ENCODE assay signal across 11 mouse cellular contexts in the genomic region with DNA sequence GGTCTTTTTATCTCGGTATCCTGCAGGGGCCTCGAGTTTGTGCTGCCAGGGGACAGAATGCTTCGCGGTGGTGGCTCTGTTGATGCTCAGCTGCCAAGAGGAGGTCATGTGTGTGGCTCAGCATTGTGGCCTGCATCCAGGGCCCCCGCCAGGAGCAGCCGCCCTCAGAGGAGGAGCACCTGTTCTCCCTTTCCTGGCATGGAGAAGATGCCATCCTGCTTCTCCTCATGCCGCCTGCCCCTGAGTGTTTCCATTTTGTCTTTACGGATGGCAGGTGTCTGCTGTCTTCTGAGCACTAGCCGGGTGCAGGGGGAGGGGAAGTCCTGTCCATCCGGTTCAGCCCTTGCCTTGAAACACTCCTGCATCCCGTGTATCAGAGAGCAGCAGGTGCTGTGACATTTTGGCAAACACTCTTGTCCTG.
DNase-seq lines count a peak whose midpoint lies in the region; TF ChIP-seq lines count a peak whose summit lies in the region.
"Had no signal": no experiment of that assay in that cellular context is flagged by ENCODE, and none has a peak within 500 bp of the region (broad histone marks: within the 10 kb centered on the region; RNA-seq: fewer than 3 reads in every experiment).

No protein-coding gene starts in this region.

- H3K4me3 ChIP-seq in ES-E14 (ENCODE audit: insufficient read depth in 1 of 2, low read depth in 1 of 2, low read length in 2 of 2, poor library complexity in 1 of 2, severe bottlenecking in 1 of 2), result peak overlapping the region; percentile 48 to 52; a peak in 2 of 4 replicates
- H3K4me3 ChIP-seq in left cerebral cortex, adult 2 months, result peak overlapping the region; percentile 4; the same call in 1 of the 2 replicates
- no peak overlapping the region for H3K4me3 ChIP-seq in embryonic facial prominence, embryonic 10.5 days

- in situ Hi-C loops in ES-E14 (cut with MboI; ENCODE audit: low sequenced_read_pairs in 2 of 2, unreplicated experiment in 2 of 2), result no loop called here

- no peak for TF ChIP-seq CTCF in left cerebral cortex, adult 2 months (IDR thresholded peaks at IDR 0.05)

- H3K27me3 ChIP-seq in embryonic facial prominence, embryonic 10.5 days (replicated peaks; ENCODE audit: low read depth, poor library complexity, severe bottlenecking), result no peaks in the 10 kb centered on the region
- H3K27me3 ChIP-seq: CH12.LX had no signal

- intact Hi-C loops in left cerebral cortex, adult 2 months (cut with DNase I), result loop anchor here (5.0 to 10.0 kb wide), 5 partner anchors 210 to 567 kb away; partner anchors contain the start of gene Btbd3

- H3K27ac ChIP-seq in ES-E14 (ENCODE audit: insufficient read depth, low read depth, low read length, poor library complexity, severe bottlenecking), result no peak overlapping the region
- H3K27ac ChIP-seq in left cerebral cortex, adult 2 months, result peak overlapping the region; percentile 65
- H3K27ac ChIP-seq in embryonic facial prominence, embryonic 10.5 days (replicated peaks), result no peak overlapping the region

- no peaks in the 10 kb centered on the region for H3K36me3 ChIP-seq in ES-E14 (ENCODE audit: control insufficient read depth, insufficient read depth, low read length, poor library complexity, severe bottlenecking)
- H3K36me3 ChIP-seq in embryonic facial prominence, embryonic 10.5 days (replicated peaks), result no peaks in the 10 kb centered on the region

- H3K9me3 ChIP-seq in ES-E14 (ENCODE audit: control insufficient read depth, insufficient read depth, low read depth, low read length), result no peaks in the 10 kb centered on the region
- no peaks in the 10 kb centered on the region for H3K9me3 ChIP-seq in embryonic facial prominence, embryonic 10.5 days

- 58% methylated on average over 11 of the region's 11 CpGs for WGBS in embryonic facial prominence, embryonic 10.5 days

- H3K4me1 ChIP-seq in ES-E14 (ENCODE audit: control insufficient read depth in 2 of 2, insufficient read depth in 2 of 2, low read length in 2 of 2, poor library complexity in 1 of 2), result no peaks in the 10 kb centered on the region
- H3K4me1 ChIP-seq in embryonic facial prominence, embryonic 10.5 days, result no peaks in the 10 kb centered on the region

- DNase-seq in heart, adult 11 months, result peak; percentile 88
- no peak for DNase-seq in heart, adult 8-10 months (ENCODE audit: low spot score)
- DNase-seq in ES-E14 (ENCODE audit: low read depth, low spot score) (no peak), MN1 (ENCODE audit: low spot score) (no peak)
- DNase-seq in cerebellum, postnatal 14 days, result peak; percentile 99
- peak in 1 of 2 experiments; percentile 42 for DNase-seq in left cerebral cortex, adult 2 months (ENCODE audit: extremely low spot score in 1 of 2, low spot score in 2 of 2)
- DNase-seq in ovary, postnatal 36 days (ENCODE audit: low spot score), result no peak
- DNase-seq in embryonic facial prominence, embryonic 10.5 days (ENCODE audit: low spot score), result no peak
- DNase-seq: lung, postnatal 14 days; retina, postnatal 1 day had no signal

- peak overlapping the region; percentile 34; the same call in 1 of the 2 replicates for H3K9ac ChIP-seq in ES-E14 (ENCODE audit: insufficient read depth, low read depth, low read length, poor library complexity, severe bottlenecking)

TF ChIP-seq in ES-E14, 5 proteins besides CTCF, POLR2A, EP300 and RAD21:
- TF ChIP-seq HCFC1 (IDR thresholded peaks at IDR 0.05; ENCODE audit: borderline replicate concordance, insufficient read depth, low read length) (no peak), ZNF384 (IDR thresholded peaks at IDR 0.05; ENCODE audit: low read depth, low read length) (no peak), ZC3H11A (IDR thresholded peaks at IDR 0.05; ENCODE audit: borderline replicate concordance, low read depth, low read length) (no peak), CHD2 (IDR thresholded peaks at IDR 0.05; ENCODE audit: low read depth, low read length) (no peak), MAFK (IDR thresholded peaks at IDR 0.05; ENCODE audit: insufficient read depth, low read depth, low read length) (no peak)

Comparison
In these comparisons a context has a peak if more than half of its experiments do, and no peak if none do; other contexts are left out.
1. DNase-seq: peak in heart, adult 11 months (single experiment) and cerebellum, postnatal 14 days (2 of 2); none in heart, adult 8-10 months (single experiment), ES-E14 (single experiment), ovary, postnatal 36 days (single experiment), embryonic facial prominence, embryonic 10.5 days (single experiment) and MN1 (single experiment).